Mouse (Mus musculus) ZHBTc4 (cell line): ENCODE data around the gene Ptprg.

Source experiments
- DNase-seq: peaks from one replicate; pipeline ENCODE4 v3.0.0-alpha.2; 2011; ENCODE audit warnings: low read depth, low spot score

The Ptprg gene

GRCm38 (mm10) chr14:11553273-11553665, at the start of gene Ptprg:
Ptprg (plus strand) TSS chr14:11553532.
- DNase-seq = peak; percentile 89

GRCm38 (mm10) chr14:11503803-11504365, 49.4 kb upstream of the Ptprg start:
- DNase-seq = peak; percentile 8

- DNase-seq = no peak
Measured at GRCm38 (mm10) chr14:11510173-11510572, 43.2 kb upstream of the Ptprg start.

- DNase-seq = peak; percentile 38
Measured at GRCm38 (mm10) chr14:11519171-11519570, 34.2 kb upstream of the Ptprg start.

- no peak for DNase-seq
Measured at GRCm38 (mm10) chr14:11523052-11523451, 30.3 kb upstream of the Ptprg start.

GRCm38 (mm10) chr14:11529591-11529990, 23.7 kb upstream of the Ptprg start:
- no peak for DNase-seq

- DNase-seq = peak; percentile 54
Measured at GRCm38 (mm10) chr14:11534456-11534855, 18.9 kb upstream of the Ptprg start.

- peak; percentile 69 for DNase-seq
Measured at GRCm38 (mm10) chr14:11536121-11536520, 17.2 kb upstream of the Ptprg start.

GRCm38 (mm10) chr14:11551892-11552291, 1.4 kb upstream of the Ptprg start:
- no peak for DNase-seq

- peak; percentile 64 for DNase-seq
Measured at GRCm38 (mm10) chr14:11552521-11553272, 635 bp upstream of the Ptprg start.

- DNase-seq = peak; percentile 67
Measured at GRCm38 (mm10) chr14:11553679-11554305, 460 bp downstream of the Ptprg start.

GRCm38 (mm10) chr14:11554306-11555041, 1.1 kb downstream of the Ptprg start:
- DNase-seq = peak; percentile 65

- no peak for DNase-seq
Measured at GRCm38 (mm10) chr14:11555061-11555501, 1.7 kb downstream of the Ptprg start.

- no peak for DNase-seq
Measured at GRCm38 (mm10) chr14:11555521-11556355, 2.4 kb downstream of the Ptprg start.

GRCm38 (mm10) chr14:11556356-11557130, 3.2 kb downstream of the Ptprg start:
- peak; percentile 66 for DNase-seq

- DNase-seq = no peak
Measured at GRCm38 (mm10) chr14:11558496-11558895, 5.2 kb downstream of the Ptprg start.

GRCm38 (mm10) chr14:11560641-11561232, 7.4 kb downstream of the Ptprg start:
- peak; percentile 81 for DNase-seq

- no peak for DNase-seq
Measured at GRCm38 (mm10) chr14:11561397-11561796, 8.1 kb downstream of the Ptprg start.

- DNase-seq = peak; percentile 73
Measured at GRCm38 (mm10) chr14:11562870-11563269, 9.5 kb downstream of the Ptprg start.

GRCm38 (mm10) chr14:11563656-11564055, 10.3 kb downstream of the Ptprg start:
- no peak for DNase-seq
